Mouse (Mus musculus): ENCODE data around the gene Gria1. TPM values are rescaled to one million over a fixed set of nuclear protein-coding genes. Genes with fewer than 3 reads are reported as not detected.

The Gria1 gene
- polyA plus RNA-seq, 1 experiment, result not detected

GRCm38 (mm10) chr11:57248870-57249269 lies 237.7 kb downstream of the Gria1 start:
- no peaks in the 10 kb centered on the region for H3K4me1 ChIP-seq (ENCODE audit: control insufficient read depth, insufficient read depth, insufficient read length, low read length)
- no peak overlapping the region for H3K27ac ChIP-seq (replicated peaks; ENCODE audit: low read depth, low read length)
- no peak overlapping the region for H3K4me3 ChIP-seq (ENCODE audit: insufficient read depth, low read depth, low read length)

GRCm38 (mm10) chr11:57250129-57250528 lies 238.9 kb downstream of the Gria1 start:
- no peak overlapping the region for H3K4me3 ChIP-seq (ENCODE audit: insufficient read depth, low read depth, low read length)
- H3K27ac ChIP-seq (replicated peaks; ENCODE audit: low read depth, low read length), result no peak overlapping the region
- no peaks in the 10 kb centered on the region for H3K4me1 ChIP-seq (ENCODE audit: control insufficient read depth, insufficient read depth, insufficient read length, low read length)

GRCm38 (mm10) chr11:57271687-57272086 lies 260.5 kb downstream of the Gria1 start:
- no peak overlapping the region for H3K4me3 ChIP-seq (ENCODE audit: insufficient read depth, low read depth, low read length)
- no peaks in the 10 kb centered on the region for H3K4me1 ChIP-seq (ENCODE audit: control insufficient read depth, insufficient read depth, insufficient read length, low read length)
- H3K27ac ChIP-seq (replicated peaks; ENCODE audit: low read depth, low read length), result no peak overlapping the region

GRCm38 (mm10) chr11:57274687-57275086 lies 263.5 kb downstream of the Gria1 start:
- H3K4me1 ChIP-seq (ENCODE audit: control insufficient read depth, insufficient read depth, insufficient read length, low read length), result no peaks in the 10 kb centered on the region
- H3K4me3 ChIP-seq (ENCODE audit: insufficient read depth, low read depth, low read length), result no peak overlapping the region
- H3K27ac ChIP-seq (replicated peaks; ENCODE audit: low read depth, low read length), result no peak overlapping the region

- no peaks in the 10 kb centered on the region for H3K4me1 ChIP-seq (ENCODE audit: control insufficient read depth, insufficient read depth, insufficient read length, low read length)
- no peak overlapping the region for H3K4me3 ChIP-seq (ENCODE audit: insufficient read depth, low read depth, low read length)
These were observed 266.9 kb downstream of the Gria1 start for GRCm38 (mm10) chr11:57278056-57278455.

GRCm38 (mm10) chr11:57286119-57286518 lies 274.9 kb downstream of the Gria1 start:
- H3K27ac ChIP-seq (replicated peaks; ENCODE audit: low read depth, low read length), result no peak overlapping the region
- H3K4me1 ChIP-seq (ENCODE audit: control insufficient read depth, insufficient read depth, insufficient read length, low read length), result no peaks in the 10 kb centered on the region
- H3K4me3 ChIP-seq (ENCODE audit: insufficient read depth, low read depth, low read length), result no peak overlapping the region

More at GRCm38 (mm10) chr11:57278056-57278455, 266.9 kb downstream of the Gria1 start:
- no peak overlapping the region for H3K27ac ChIP-seq (replicated peaks; ENCODE audit: low read depth, low read length)

- H3K4me1 ChIP-seq (ENCODE audit: control insufficient read depth, insufficient read depth, insufficient read length, low read length), result no peaks in the 10 kb centered on the region
- H3K27ac ChIP-seq (replicated peaks; ENCODE audit: low read depth, low read length), result no peak overlapping the region
- H3K4me3 ChIP-seq (ENCODE audit: insufficient read depth, low read depth, low read length), result no peak overlapping the region
These were observed 286.2 kb downstream of the Gria1 start for GRCm38 (mm10) chr11:57297376-57297775.

- H3K4me3 ChIP-seq (ENCODE audit: insufficient read depth, low read depth, low read length), result no peak overlapping the region
- no peaks in the 10 kb centered on the region for H3K4me1 ChIP-seq (ENCODE audit: control insufficient read depth, insufficient read depth, insufficient read length, low read length)
- H3K27ac ChIP-seq (replicated peaks; ENCODE audit: low read depth, low read length), result no peak overlapping the region
These were observed 287.1 kb downstream of the Gria1 start for GRCm38 (mm10) chr11:57298263-57298662.

- no peak overlapping the region for H3K4me3 ChIP-seq (ENCODE audit: insufficient read depth, low read depth, low read length)
- no peak overlapping the region for H3K27ac ChIP-seq (replicated peaks; ENCODE audit: low read depth, low read length)
- H3K4me1 ChIP-seq (ENCODE audit: control insufficient read depth, insufficient read depth, insufficient read length, low read length), result no peaks in the 10 kb centered on the region
These were observed 287.5 kb downstream of the Gria1 start for GRCm38 (mm10) chr11:57298665-57299064.

- no peak overlapping the region for H3K4me3 ChIP-seq (ENCODE audit: insufficient read depth, low read depth, low read length)
- H3K27ac ChIP-seq (replicated peaks; ENCODE audit: low read depth, low read length), result no peak overlapping the region
- no peaks in the 10 kb centered on the region for H3K4me1 ChIP-seq (ENCODE audit: control insufficient read depth, insufficient read depth, insufficient read length, low read length)
These were observed 292.4 kb downstream of the Gria1 start for GRCm38 (mm10) chr11:57303602-57304001.

- Histone ChIP-seq H3K4me3 (ENCODE audit: insufficient read depth, low read depth, low read length) (no peak overlapping the region), H3K4me1 (ENCODE audit: control insufficient read depth, insufficient read depth, insufficient read length, low read length) (no peaks in the 10 kb centered on the region), H3K27ac (replicated peaks; ENCODE audit: low read depth, low read length) (no peak overlapping the region)
These were observed 294.9 kb downstream of the Gria1 start for GRCm38 (mm10) chr11:57306116-57306515.

- no peak overlapping the region for H3K27ac ChIP-seq (replicated peaks; ENCODE audit: low read depth, low read length)
- no peaks in the 10 kb centered on the region for H3K4me1 ChIP-seq (ENCODE audit: control insufficient read depth, insufficient read depth, insufficient read length, low read length)
- H3K4me3 ChIP-seq (ENCODE audit: insufficient read depth, low read depth, low read length), result no peak overlapping the region
These were observed 295.7 kb downstream of the Gria1 start for GRCm38 (mm10) chr11:57306892-57307291.

- no peak overlapping the region for H3K27ac ChIP-seq (replicated peaks; ENCODE audit: low read depth, low read length)
- H3K4me1 ChIP-seq (ENCODE audit: control insufficient read depth, insufficient read depth, insufficient read length, low read length), result no peaks in the 10 kb centered on the region
- no peak overlapping the region for H3K4me3 ChIP-seq (ENCODE audit: insufficient read depth, low read depth, low read length)
These were observed 305.9 kb downstream of the Gria1 start for GRCm38 (mm10) chr11:57317063-57317462.

- Histone ChIP-seq H3K4me3 (ENCODE audit: insufficient read depth, low read depth, low read length) (no peak overlapping the region), H3K27ac (replicated peaks; ENCODE audit: low read depth, low read length) (no peak overlapping the region), H3K4me1 (ENCODE audit: control insufficient read depth, insufficient read depth, insufficient read length, low read length) (no peaks in the 10 kb centered on the region)
These were observed 306.3 kb downstream of the Gria1 start for GRCm38 (mm10) chr11:57317478-57317877.

- no peaks in the 10 kb centered on the region for H3K4me1 ChIP-seq (ENCODE audit: control insufficient read depth, insufficient read depth, insufficient read length, low read length)
- H3K4me3 ChIP-seq (ENCODE audit: insufficient read depth, low read depth, low read length), result no peak overlapping the region
- H3K27ac ChIP-seq (replicated peaks; ENCODE audit: low read depth, low read length), result no peak overlapping the region
These were observed 308.2 kb downstream of the Gria1 start for GRCm38 (mm10) chr11:57319374-57319773.

GRCm38 (mm10) chr11:57324099-57324498 lies 312.9 kb downstream of the Gria1 start:
- Histone ChIP-seq H3K4me1 (ENCODE audit: control insufficient read depth, insufficient read depth, insufficient read length, low read length) (no peaks in the 10 kb centered on the region), H3K4me3 (ENCODE audit: insufficient read depth, low read depth, low read length) (no peak overlapping the region), H3K27ac (replicated peaks; ENCODE audit: low read depth, low read length) (no peak overlapping the region)

Measured in brown adipose tissue, adult 24 weeks (tissue).